Mouse (Mus musculus): ENCODE data around the gene Ncam1.

DNA sequence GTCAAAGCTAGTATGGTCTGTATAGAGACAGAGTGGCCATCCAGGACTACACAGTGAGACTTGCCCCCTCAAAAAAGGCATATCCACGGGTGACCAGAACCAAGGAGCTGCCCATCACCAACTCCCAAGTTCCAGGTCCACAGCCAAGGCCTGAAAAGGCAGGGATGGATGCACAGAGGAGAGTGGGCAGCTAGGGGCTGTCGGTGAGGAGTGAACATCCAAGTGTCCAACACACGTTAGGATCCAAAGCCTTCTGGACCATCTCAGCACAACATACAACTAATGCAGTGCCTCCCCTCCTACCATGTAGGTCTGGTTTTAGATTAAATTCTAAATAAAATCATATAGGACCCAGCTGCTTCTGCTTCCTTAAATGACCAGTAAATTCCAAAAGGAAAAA, 342.6 kb downstream of the Ncam1 start:
- no peak for TF ChIP-seq POLR2A (IDR thresholded peaks at IDR 0.05; ENCODE audit: borderline replicate concordance, control insufficient read depth, low read depth, low read length)
- TF ChIP-seq CTCF (IDR thresholded peaks at IDR 0.05; ENCODE audit: control insufficient read depth, insufficient read depth, low read length): no peak
